Mouse (Mus musculus): ENCODE measurements around the gene Rpf2. TPM values are rescaled to one million over a fixed set of nuclear protein-coding genes. Genes with fewer than 3 reads are reported as not detected.

Gene Rpf2
- polyA plus RNA-seq, 1 experiment = 25.8 TPM

DNA sequence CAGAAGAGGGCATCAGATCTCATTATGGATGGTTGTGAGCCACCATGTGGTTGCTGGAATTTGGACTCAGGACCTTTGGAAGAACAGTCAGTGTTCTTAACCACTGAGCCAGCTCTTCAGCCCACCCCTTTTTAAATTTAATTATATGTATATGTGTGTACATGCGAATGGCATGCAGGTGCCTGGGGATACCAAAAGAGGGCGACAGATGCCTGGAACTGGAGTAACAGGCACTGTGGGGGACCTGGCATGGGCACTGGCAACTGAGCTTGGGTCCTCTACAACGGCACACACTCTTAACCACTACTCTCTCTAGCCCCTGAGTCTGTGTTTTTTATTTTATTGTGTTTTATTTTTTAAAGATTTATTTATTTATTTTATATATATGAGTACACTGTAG, 18.1 kb upstream of the Rpf2 start:
- TF ChIP-seq POLR2A (IDR thresholded peaks at IDR 0.05; ENCODE audit: borderline replicate concordance, extremely low read depth, insufficient read depth, insufficient read length, poor library complexity, severe bottlenecking) (no peak), CTCF (IDR thresholded peaks at IDR 0.05; ENCODE audit: borderline replicate concordance, extremely low read depth, insufficient read depth, insufficient read length) (no peak)
- DNase-seq (ENCODE audit: low read depth) = no peak

DNA sequence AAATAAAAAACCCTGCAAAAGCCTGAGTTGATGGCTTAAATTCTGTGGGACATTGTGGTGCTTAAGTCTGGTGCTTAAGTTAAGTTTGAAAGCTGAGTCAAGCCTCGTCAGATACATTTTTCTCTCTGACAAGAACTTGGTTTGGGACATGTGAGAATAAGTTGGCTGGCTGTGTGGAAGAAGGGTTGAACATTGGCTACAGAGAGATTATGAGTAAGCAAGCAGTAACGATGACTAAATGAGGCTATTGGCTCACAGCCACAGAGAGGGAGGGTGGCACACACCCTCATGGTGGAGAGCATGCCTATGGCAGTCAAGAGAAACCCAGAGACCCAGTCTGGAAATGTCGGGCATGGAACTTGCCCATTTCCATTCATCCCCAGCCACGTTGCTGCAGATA, 16.9 kb upstream of the Rpf2 start:
- DNase-seq (ENCODE audit: low read depth) = no peak
- TF ChIP-seq POLR2A (IDR thresholded peaks at IDR 0.05; ENCODE audit: borderline replicate concordance, extremely low read depth, insufficient read depth, insufficient read length, poor library complexity, severe bottlenecking) (no peak), CTCF (IDR thresholded peaks at IDR 0.05; ENCODE audit: borderline replicate concordance, extremely low read depth, insufficient read depth, insufficient read length) (no peak)

DNA sequence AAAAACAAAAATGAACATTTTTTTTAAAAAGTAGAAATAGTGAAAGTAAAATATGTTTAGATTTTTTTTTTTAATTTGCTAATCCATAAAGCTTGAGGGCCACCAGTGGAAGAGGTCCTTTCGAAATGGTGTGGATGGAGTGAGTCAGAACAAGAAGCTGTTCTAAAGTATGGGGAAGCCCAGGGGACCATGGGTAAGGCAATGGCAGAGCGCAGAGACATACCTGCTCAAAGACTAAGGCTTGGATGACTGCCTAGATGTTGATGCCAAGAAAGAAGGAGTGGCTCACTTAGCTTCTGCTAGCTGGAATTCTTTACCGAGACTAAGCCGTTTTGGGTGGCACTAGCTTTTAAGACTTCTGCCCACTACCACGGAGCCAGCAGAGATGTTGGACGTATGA, 15.4 kb upstream of the Rpf2 start:
- TF ChIP-seq POLR2A (IDR thresholded peaks at IDR 0.05; ENCODE audit: borderline replicate concordance, extremely low read depth, insufficient read depth, insufficient read length, poor library complexity, severe bottlenecking) (no peak), CTCF (IDR thresholded peaks at IDR 0.05; ENCODE audit: borderline replicate concordance, extremely low read depth, insufficient read depth, insufficient read length) (no peak)
- DNase-seq (ENCODE audit: low read depth) = no peak

DNA sequence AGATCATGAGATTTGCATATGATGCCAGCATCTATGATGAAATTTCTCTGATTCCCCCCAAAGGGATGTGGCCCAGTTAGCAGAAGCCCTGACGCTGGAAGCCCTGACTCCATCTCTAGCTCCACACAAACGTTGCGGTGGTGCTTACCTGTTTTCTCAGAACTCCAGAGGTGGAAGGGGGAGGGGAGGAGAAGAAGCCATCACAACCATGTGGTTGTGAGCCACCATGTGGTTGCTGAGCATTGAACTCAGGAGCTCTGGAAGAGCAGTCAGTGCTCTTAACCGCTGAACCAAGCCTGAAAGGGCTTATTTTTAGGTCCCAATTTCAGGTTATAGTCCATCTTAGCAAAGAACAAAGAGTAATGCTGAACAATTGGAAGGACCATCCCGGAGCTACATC, 13.5 kb upstream of the Rpf2 start:
- DNase-seq (ENCODE audit: low read depth) = no peak
- TF ChIP-seq CTCF (IDR thresholded peaks at IDR 0.05; ENCODE audit: borderline replicate concordance, extremely low read depth, insufficient read depth, insufficient read length) (no peak), POLR2A (IDR thresholded peaks at IDR 0.05; ENCODE audit: borderline replicate concordance, extremely low read depth, insufficient read depth, insufficient read length, poor library complexity, severe bottlenecking) (no peak)

DNA sequence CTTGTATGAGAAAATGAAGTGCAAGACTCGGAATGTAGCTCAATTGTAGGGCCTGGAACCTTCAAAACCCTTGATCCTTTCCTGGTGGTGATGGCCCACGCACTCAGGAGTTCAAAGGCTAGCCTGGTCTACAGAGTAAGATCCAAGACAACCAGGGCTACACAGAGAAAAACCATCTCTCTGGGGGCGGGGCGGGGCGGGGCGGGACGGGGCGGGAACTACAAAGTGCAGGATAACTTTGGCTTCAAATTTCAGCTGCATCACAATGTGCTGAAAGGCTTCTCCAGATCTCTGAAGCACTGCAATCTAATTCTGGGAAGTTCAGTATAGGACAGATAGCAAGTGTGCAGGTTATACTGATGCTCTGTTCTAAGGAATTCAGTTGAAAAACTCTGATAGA, 12.7 kb upstream of the Rpf2 start:
- no peak for DNase-seq (ENCODE audit: low read depth)
- no peak for TF ChIP-seq POLR2A (IDR thresholded peaks at IDR 0.05; ENCODE audit: borderline replicate concordance, extremely low read depth, insufficient read depth, insufficient read length, poor library complexity, severe bottlenecking)
- no peak for TF ChIP-seq CTCF (IDR thresholded peaks at IDR 0.05; ENCODE audit: borderline replicate concordance, extremely low read depth, insufficient read depth, insufficient read length)

DNA sequence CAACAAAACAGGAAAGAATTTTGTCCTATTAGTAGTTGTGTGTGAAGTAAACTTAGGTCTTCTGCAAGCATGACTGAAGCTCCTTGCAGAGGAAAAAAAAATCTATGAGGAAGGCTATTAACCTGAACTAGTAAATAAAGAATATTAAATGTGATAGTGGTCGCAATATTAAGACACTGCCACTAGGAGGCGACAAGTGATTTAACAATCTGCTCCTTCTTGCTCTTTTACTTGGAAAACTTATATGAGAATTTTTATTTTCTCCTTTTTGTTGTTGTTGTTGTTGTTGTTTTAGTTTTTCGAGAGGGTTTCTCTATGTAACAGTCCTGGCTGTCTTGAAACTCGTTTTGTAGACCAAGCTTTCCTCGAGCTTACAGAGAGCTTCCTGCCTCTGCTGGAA, 12.1 kb upstream of the Rpf2 start:
- DNase-seq (ENCODE audit: low read depth) = peak; percentile 83
- TF ChIP-seq POLR2A (IDR thresholded peaks at IDR 0.05; ENCODE audit: borderline replicate concordance, extremely low read depth, insufficient read depth, insufficient read length, poor library complexity, severe bottlenecking) = no peak
- TF ChIP-seq CTCF (IDR thresholded peaks at IDR 0.05; ENCODE audit: borderline replicate concordance, extremely low read depth, insufficient read depth, insufficient read length) = 0 out of 2 replicates have a peak, but pooled peaks have one; percentile 7

DNA sequence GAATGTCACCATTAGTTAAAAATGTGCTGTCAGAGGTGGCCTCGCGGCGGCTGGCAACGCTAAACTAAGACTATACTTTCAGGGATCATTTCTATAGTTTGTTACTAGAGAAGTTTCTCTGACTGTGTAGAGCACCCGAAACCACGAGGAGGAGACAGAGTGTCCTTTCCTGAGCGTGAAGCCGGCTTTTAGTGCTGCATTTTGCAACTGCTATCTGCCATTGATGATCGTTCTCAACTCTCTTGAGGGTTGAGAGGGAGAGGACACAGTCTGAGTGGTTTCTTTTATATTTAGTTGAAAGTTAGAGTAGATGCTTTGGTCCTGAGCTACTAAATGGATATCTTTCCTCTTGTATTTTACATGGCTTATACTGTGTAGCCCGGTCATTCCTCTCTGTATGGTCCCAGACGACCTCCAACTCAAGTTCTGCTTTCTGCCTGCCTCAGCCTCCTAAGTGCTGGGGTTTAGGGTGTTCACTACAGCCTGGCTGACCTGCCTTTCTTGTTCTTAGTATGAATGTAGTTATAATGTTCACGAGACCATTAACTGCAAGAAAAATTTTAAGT, 11.6 kb upstream of the Rpf2 start:
- peak; percentile 49; the same call in 1 of the 2 replicates for TF ChIP-seq CTCF (IDR thresholded peaks at IDR 0.05; ENCODE audit: borderline replicate concordance, extremely low read depth, insufficient read depth, insufficient read length)
- peak; percentile 90; the same call in 1 of the 2 replicates for TF ChIP-seq POLR2A (IDR thresholded peaks at IDR 0.05; ENCODE audit: borderline replicate concordance, extremely low read depth, insufficient read depth, insufficient read length, poor library complexity, severe bottlenecking)
- peak; percentile 97 for DNase-seq (ENCODE audit: low read depth)

DNA sequence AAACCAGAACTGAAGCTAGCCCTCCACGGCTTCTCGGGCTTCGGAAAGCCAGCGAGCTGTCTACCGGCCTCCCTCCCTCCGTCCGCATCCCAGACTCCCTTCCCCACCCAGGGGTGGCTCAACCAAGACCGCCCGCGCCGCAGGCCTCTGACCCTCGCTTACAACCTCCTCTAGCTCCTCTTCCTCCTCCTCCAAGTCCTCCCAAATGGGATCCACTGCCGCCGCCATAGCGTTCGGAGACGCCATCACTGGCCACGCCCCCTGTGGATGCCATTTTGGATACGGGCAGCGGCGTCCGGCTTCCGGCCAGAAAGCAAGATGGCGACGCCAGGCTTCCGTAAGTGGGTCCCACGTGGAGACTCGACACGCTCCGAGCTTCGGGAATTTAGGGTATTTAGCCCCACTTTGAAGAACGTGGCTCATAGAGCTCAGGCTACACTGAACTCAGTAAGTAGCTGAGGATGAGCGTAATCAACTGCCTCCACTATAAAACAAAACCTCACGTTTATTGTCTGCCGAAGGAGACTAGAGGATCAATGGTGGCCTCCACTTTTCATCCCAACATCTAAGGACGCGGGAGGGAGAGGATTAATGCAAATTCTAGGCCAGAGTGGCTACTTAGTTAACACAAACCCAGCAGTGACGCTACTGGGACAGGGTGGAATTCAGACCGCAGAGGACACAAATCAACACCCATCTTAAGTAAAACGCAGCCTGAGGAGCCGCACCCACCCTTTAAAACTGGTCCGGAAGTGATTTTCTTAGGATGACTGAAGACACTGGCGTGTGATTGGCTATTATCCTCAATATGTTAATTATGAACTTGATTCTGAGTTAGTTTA, 10.8 kb upstream of the Rpf2 start, which contains the start of gene Gtf3c6:
Gtf3c6 (minus strand) TSS at position 695 of the 842 bp plus-strand sequence.
- TF ChIP-seq POLR2A (IDR thresholded peaks at IDR 0.05; ENCODE audit: borderline replicate concordance, extremely low read depth, insufficient read depth, insufficient read length, poor library complexity, severe bottlenecking) (peak; percentile 74; the same call in 1 of the 2 replicates), CTCF (IDR thresholded peaks at IDR 0.05; ENCODE audit: borderline replicate concordance, extremely low read depth, insufficient read depth, insufficient read length) (no peak)
- DNase-seq (ENCODE audit: low read depth) = peak; percentile 97

DNA sequence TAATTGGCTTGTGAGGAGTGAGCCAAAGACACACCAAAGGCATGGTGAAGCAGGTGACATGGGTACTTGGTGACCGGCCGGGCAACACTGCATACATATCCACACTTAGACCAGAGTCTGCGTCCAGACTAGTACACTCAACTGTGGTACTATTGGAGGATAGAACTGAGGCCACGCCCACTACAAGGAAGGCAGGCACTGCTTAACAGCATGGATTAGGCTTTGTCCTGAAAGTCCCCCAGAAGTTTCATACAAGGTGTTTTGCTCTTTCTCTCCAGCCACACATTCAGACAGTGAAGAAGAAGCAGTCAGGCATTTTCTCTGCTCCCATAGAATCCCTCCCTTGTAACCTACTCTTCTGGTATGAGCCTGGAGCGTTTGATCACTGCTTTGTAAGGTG, 9.9 kb upstream of the Rpf2 start:
- DNase-seq (ENCODE audit: low read depth) = peak; percentile 90
- TF ChIP-seq POLR2A (IDR thresholded peaks at IDR 0.05; ENCODE audit: borderline replicate concordance, extremely low read depth, insufficient read depth, insufficient read length, poor library complexity, severe bottlenecking) (peak; percentile 40; the same call in 1 of the 2 replicates), CTCF (IDR thresholded peaks at IDR 0.05; ENCODE audit: borderline replicate concordance, extremely low read depth, insufficient read depth, insufficient read length) (no peak)

DNA sequence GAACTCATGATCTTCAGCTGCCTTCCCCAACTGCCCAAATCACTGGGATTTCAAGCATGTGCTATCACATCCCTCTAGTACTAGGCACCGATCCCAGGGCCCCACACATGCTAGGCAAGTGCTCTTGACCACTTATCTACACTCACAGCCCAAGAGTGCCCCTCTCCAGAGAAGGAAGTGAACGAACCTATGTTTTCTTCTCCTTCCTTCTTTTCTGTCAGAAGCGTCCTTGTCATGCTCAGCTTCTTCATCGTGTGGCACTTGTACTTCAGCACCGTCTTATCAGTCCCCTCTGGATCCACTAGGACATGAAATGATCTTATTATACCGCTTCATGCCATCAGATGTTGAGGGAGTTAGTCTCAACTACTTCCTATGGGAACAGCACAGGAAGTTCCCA, 4.1 kb upstream of the Rpf2 start:
- DNase-seq (ENCODE audit: low read depth) = no peak
- no peak for TF ChIP-seq POLR2A (IDR thresholded peaks at IDR 0.05; ENCODE audit: borderline replicate concordance, extremely low read depth, insufficient read depth, insufficient read length, poor library complexity, severe bottlenecking)

DNA sequence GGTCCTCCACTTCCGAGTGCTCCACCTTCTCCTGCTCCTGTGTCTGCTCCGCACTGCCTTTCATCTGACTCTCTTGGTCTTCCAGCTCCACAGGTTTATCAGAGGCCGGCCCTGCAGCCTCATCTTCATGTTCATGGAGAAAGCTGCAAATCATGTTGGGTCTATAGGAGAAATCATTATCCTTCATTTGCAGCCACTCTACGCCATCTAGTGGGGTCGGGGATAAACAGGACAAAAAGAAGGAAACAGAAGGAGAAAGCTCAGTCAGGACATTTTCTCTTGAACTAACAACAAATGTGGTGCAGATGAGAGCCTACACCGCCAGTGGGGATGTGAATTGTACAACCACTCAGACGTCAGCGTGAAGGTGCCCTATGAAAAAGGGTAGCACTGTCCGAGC, 2.8 kb upstream of the Rpf2 start:
- peak; percentile 40; the same call in 1 of the 2 replicates for TF ChIP-seq CTCF (IDR thresholded peaks at IDR 0.05; ENCODE audit: borderline replicate concordance, extremely low read depth, insufficient read depth, insufficient read length)
- no peak for TF ChIP-seq POLR2A (IDR thresholded peaks at IDR 0.05; ENCODE audit: borderline replicate concordance, extremely low read depth, insufficient read depth, insufficient read length, poor library complexity, severe bottlenecking)

More for the DNA sequence above, 2.8 kb upstream of the Rpf2 start:
- peak; percentile 52 for DNase-seq (ENCODE audit: low read depth)

Data from brain, embryonic 14.5 days (tissue).